Mouse (Mus musculus) cortical plate, adult 2 months (tissue): ENCODE measurements around the gene Mboat1.

Experiments used
- CTCF ChIP-seq: fragments of 200-500 bp; IDR thresholded peaks from 2 replicates; pipeline ENCODE4 v1.5.1; 2011; ENCODE audit warnings: mild to moderate bottlenecking, control low read depth, low read length; ENCODE audit not compliant: insufficient read depth; ENCODE audit errors: extremely low read depth
- POLR2A ChIP-seq: fragments of 200-500 bp; IDR thresholded peaks from 2 replicates; pipeline ENCODE4 v1.6.1; 2011; ENCODE audit warnings: mild to moderate bottlenecking, low read length, control low read depth; ENCODE audit not compliant: insufficient read depth; ENCODE audit errors: extremely low read depth

DNA sequence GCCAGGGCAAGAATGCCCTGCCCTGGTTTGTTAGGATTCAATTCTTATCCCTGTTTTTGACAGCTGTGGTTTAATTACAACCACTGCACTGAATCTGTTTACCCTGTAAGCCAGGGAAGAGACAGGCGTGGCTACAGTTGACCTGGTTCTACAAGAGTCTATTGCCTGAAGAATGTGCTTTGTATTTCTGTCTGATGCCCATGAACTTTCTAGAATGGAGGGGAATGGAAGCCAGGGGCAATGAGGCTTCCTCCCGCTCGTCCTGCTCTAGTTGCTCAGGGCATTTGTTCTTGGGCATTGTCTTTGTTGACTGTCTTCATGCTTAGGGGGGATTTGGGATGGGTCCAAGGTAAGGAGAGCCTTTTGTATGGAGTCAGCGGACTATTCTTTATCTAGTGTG lies 63.5 kb downstream of the Mboat1 start:
- no peak for TF ChIP-seq POLR2A
- no peak for TF ChIP-seq CTCF
